Mouse (Mus musculus) neural tube, embryonic 10.5 days (tissue): Measurements from ENCODE around the gene Slc30a4.
A peak's percentile ranks its signal among the peaks of the same experiment; 100 is the strongest.

Experiments used
- DNase-seq: peaks from one replicate; pipeline ENCODE4 v3.0.0-alpha.2; 2017; ENCODE audit warnings: low spot score; ENCODE audit errors: extremely low spot score

Gene Slc30a4

DNA sequence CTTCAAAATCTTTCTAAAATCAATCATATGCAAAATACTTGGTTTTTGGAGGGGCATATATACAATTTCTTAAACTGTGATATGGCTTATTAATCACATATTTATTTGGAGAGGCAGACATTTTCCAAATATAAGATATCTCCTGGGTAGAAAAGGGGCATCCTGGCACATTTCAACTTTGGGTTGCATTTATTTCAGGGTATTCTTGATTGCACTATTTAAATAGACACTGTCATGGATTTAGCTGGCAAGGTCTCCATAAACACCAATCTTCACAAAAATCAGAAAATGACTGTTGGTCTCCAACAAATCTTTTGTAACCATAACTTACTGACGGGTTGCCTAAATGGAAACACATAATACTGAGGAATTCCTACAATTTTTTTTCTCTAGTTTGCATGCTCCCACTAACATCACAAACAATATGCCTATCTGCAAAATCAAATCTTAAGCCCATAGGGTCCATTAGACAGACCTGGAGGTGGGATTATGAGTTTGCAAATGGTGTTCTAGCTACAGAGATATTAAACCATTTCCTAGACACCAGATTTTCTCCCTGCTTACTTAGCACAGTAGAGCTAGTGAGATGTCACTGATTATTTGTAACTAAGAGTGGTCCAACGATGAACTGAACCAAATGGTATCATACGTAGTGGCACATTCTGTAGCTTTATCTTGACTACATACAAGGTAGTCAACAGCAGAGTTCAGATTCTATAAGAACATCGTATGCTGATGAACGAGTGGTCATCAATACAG is 20.9 kb downstream of the Slc30a4 start:
- no peak for DNase-seq

DNA sequence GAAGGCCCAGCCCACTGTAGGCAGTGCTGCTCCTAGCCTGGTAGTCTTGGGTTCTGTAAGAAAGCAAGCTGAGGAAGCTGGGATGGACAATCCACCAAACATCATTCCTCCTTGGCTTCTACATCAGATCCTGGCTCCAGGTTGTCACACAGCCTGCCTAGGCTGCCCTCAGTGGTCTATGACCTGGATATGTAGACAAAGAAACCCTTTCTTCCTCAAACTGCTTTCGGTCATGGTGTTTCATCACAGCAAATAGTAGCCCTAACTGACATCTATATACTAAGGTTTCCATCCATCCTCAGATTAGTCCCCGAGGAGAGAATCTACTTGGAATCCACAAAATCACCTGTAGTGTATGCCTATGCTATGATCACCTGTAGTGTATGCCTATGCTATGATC is 27.3 kb downstream of the Slc30a4 start:
- DNase-seq = no peak

DNA sequence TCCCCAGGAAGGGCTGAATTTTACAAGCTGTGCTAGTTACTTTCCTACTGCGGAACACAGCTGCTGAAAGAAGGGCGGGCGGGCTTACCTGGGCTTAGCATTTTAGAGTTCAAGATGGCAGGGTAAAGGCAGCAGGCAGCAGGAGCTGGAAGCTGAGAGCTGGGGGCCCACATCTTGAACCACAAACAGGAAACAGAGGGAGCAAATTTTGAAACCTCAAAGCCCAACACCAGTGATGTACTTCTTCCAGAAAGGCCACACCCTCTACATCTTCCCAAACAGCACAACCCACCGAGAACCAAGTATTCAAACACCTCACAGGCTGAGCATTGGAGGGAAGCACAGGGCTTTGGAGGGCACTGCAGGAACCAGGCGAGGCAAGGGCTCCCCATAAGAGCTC is 29.6 kb downstream of the Slc30a4 start:
- DNase-seq = no peak

DNA sequence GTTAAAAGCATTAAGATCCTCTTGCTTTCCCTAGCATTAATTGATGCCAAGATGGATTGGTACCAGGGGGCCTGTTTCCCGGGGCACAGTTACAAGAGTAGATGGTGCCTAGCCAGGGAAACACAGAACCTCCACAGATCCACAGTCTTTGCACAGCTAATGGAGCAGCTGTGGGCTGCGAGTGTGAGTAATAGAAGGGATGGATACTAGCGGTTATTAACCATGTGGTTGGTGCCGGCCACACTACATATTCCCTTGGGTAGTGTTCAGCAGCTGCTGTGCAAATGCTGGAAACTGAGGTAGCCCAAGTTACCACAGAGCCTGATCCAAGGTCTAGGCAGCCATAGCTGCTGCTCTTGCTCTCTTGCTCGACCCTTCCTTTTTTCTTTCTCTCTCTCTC is 30.7 kb downstream of the Slc30a4 start:
- DNase-seq = no peak

DNA sequence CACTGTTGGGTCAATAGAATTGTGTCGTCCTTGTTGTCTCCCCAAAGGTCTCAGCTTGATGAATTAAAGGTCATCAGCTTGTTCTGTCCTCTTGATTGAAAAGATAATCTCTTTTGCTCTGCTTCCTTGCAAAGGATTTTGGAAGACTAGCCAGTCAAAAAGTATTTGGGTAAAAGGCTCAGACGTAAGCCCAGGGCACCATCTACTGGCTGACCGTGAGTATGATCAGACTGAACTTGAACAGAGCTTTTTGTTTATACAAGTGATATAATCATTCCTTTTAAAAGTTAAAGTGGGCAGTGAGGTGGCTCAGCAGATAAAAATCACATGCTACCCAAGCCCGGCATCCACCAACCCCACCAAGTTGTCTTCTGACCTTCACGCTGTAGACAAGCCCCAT is 34.6 kb downstream of the Slc30a4 start:
- DNase-seq = no peak

DNA sequence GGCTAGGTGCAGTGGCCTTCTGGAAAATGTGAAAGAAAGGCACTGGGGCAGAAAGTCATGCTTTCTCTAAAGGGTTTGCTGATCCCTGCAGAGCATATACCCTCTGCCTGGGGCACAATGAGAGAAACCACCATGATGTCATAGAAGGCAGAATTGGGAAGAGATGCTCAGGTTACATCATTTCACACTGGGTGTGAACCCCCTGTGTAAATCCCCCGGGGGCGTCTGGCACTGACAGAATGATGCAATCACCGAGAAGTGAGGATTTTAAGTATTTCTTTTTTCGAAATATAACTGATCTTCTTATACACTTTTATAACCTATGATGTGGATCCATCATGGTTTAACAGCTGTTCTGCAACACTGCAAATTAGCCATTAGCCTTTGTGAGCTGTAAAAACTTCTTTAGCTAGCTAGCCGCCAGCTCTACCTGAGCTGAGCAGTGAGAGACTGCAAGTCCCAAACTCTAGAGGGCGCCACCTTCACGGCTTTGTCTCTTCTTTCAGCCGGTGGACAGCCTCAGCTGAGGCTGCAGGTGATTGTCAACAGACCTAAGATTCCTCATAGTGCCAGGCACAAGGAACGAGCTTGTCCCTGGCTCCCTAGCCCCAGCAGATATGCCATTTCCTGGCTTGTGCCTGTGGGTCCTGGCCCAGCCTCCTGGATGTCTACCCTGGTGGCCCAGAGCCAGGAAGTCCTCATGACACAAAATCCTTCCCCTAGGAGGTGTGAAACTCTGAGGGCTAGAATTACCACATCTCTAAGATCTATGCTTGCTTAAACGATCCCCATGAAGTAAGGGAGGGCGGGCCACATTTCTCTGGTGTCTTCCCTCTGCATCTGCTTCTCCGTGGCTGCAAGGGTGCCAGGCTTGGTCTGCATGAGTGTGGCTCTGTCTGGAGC is 36.2 kb downstream of the Slc30a4 start:
- DNase-seq = no peak

DNA sequence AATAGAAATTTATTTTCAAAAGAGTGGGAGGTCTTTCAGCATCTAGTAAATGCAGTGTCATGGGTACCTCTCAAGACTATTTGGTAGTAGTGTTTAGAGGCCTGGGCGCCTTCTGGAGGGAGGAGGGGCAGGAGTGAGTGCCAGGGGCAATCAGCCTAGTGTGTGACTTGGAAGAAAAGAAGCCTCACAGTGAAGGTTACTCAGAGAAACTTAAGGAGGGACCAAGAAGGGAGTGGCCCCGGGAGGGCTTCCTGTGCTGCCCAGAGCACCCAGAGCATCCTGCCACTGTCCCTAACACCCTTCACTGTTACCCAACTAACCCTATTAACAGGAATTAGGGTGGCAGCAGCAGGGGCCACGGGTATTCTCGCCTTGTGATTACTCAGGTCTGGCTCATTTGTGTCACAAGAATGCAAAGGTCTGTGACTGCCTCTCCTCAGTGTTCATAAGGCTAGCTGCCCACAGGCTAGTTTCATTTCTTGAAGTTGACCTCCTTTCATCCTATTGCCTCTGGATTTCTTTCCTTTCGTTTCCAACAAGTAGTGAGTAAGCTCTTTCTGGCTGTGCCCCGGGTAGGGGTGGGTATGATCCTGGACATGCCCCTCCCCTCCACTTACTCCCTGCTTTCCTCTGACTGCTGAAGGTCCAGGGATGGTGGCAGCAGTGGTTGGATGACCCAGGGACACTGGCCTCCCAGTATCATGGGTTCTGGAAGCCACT is 37.0 kb downstream of the Slc30a4 start:
- no peak for DNase-seq

DNA sequence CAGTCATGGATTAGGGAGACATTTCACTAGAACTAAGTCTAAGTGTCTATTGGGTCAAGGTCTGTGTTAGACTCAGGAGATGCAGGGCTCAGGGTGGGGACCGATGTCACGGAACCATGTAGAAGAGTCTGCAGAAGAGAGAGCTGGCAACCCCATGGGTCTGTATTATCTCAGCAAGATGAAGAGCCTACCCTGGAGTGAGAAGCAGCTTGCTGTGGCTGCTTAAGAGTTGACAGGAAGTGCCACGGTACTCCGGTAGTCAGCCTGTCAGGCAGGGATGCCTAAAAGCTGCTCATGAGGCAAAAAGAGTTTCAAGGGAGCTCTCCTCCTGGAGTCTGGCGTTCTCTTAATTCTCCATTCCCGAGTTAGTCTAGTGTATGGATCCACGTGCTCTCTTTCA is 42.6 kb downstream of the Slc30a4 start:
- DNase-seq = no peak

DNA sequence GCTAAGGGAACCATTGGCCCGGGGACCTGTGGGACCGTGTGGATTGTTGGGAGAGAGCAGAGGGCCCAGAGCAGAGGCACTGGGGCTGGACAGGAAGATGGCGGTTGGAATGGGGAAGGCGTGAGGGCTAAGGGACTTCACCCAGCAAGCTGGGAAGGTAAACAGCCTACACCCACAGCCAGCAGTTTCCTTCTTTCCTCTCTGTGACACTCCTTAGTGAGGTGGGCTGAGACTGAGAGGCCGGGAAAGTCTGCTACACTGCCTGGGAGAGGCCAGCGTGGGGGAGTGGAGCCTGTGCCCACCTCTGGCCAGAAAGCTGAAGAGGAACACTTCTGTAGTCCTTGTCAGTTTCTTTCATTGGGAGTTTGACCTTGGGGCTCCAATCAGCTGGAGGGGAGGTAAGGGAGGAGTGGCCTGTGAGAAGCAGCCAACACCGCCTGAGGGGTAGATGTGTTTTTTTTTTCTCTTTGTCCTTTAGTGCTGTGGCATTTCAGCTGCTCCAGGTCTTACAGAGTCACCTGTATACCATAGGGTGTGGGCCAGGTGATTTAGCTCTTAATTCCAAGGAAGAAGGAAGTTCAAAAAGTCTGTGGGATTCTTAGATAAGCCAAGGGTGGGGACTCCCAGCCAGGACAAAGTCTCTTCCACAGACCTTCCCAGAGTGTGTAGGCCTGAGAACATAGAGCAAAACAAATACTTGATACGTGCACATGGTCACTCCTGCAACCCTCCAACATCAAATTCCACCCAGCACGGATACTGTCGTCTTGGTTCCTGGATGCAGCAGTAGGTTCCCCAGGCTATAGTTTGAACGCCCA is 44.5 kb downstream of the Slc30a4 start:
- no peak for DNase-seq

DNA sequence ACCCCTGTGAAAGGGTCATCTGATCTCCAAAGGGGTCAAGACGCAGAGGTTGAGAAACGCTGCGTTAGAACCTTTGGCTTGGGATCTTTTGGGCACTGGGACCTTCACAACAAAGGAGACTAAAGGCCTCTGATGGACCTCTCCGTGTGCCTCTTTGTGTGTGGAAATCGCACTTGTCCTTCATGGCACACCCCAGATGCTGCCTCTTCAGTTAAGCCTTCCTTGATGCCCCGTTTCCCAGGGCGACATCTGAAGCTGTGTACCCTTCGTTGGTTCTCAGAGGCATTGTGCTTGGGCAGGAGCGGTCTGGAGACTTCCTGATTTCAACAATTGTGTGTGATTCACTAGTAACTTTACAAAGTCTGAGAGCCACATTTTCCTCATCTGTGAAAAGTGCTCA is 45.7 kb downstream of the Slc30a4 start:
- no peak for DNase-seq

DNA sequence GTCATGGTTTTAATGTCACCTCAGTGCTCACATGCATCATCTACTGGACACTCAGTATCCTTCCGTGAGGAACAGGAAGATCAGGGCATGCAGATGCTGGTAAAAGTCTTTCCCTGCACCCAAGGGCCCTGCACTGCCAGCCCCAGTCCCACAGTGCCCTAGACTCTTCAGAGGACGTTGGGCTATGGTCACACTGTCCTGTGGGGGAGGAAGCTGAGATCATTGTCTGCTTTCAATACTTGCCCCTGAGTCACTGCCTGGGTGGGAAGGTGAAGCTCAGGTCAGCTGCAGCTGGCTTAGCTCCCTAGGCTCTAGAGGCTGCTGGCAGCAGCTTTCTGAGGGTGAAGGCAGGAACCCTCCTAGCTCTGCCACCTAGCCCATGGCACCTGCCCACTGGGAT is 46.4 kb downstream of the Slc30a4 start:
- no peak for DNase-seq

DNA sequence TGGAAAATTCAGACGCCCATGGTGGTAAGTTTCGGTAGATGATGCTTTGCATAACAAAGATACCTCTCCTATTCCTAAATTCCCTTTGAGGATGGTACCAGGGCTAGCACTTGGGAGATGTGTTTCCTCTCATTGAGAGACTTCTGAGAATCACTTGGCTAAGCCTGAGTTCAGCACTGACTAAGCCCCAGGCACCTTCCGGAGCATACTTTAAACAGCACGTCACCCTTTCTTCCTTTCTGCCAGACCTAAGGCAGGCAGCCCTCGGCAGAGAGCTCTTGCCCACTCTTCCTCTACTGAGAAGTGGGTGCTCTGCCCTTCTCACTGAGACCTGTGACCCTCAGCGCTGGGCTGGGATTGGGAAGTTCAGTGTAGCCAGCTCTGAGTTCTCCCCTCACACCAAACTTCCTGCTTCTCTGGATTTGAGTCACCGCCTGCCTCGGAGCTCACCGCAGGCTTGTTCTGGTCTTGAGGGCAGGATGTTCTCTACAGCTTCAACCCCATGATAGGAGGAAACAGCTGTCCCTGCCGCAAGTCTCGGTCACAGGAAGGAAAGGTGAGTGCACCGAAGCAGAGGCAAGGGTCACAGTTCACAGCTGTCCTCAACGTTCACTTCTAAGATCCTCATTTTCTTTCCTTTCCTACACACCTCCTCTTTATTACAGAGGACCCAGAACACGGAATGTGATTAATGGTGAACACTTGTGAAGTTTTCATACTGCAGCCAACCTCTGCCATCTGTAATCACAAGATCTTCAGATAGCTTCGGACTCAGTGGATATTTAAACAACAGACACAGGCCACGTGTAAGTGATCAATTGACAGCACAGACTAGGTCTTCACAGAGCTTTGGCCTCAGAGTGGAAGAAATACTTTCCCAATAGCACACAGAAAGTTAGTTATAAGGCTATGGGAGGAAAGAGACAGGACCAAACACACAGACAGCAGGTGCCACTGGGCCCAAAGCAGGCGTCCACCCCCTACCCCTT is 50.1 kb downstream of the Slc30a4 start:
- DNase-seq = no peak

DNA sequence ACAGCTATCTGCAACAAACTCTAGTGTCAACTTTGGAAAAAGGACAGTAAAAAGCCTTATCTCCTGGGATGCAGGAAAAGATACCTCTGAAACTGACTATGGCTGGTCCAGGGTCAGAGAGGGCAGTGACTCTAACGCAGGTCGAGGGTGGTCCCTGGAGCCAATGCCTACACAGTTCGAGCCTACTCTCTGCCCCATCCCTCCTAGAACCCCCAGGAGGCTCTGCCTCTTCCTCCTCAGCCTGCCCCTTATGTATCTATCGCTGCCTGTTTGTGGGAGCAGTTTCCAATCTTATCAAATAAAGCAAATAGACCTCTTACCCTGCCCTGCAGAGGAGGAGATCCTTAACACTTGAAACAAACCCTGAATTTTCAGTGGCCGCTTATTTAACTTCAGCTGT is 63.8 kb downstream of the Slc30a4 start:
- no peak for DNase-seq

DNA sequence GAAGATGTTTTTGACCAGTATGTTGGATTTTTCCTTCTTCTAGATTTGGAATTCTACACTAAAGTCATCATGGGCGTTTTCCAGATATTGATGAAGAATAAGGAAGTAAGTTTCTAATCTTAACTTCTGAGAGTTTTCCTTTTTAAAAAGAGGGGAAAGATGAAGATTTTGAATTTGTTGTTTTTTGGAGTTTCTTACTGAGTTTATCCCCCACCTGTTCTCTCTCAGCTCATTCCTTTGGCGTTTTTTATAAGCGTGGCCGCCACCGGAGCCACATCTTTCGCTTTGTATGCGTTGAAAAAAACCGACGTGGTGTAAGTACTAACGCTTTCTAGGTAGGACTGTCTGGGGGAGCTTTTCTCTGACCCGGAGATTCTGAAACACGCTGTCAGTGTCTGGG is 64.4 kb downstream of the Slc30a4 start:
- no peak for DNase-seq

DNA sequence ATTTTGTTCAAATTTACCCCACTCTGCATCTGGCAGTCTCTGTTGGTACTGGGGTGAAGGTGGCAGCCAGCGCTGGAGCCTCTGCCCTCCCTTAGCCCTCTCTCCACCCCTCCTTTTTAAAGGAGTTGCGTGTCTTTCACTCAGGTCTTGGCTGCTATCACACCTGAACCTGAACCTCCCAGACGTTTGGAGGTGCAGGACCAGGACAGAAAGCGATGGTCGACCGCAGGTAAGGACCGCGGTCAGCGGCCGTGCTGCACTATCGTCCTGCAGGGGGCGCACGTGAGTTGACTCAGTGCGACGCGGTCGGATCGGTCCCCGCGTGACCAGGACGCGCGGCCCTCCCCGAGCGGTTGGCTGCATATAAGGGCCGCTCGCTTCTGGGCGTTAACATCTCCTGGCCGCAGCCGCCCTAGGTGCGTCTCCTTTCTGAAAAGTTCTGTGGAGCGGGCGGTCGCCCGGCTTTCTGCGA is 64.9 kb downstream of the Slc30a4 start:
- peak; percentile 81 for DNase-seq

DNA sequence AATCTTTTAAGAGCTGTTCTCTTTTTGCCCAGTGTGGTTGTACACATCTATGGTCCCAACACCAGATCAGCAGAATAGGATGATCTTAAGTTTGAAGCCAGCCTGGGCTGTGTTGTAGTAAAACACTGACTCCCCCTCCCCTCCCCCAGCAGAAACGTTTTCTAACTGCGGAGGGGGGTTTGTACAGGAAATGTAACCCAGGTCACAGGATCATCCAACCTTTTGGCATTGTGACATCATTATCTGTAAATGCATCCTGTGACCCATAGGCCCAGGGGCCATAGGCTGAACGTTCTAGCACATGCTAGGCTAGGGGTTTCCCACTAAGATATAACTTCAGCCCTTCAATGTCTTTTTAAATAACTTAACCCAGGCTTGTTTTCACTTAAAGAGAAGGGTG is 65.8 kb downstream of the Slc30a4 start, which contains the start of gene AA467197:
Gene AA467197, plus strand, starts transcription at position 301 of the 400 bp plus-strand sequence.
- DNase-seq = no peak
